Mouse (Mus musculus) lung, embryonic 14.5 days (tissue): ENCODE data around the gene Ptges3l. TPM values are rescaled to one million over a fixed set of nuclear protein-coding genes. Genes with fewer than 3 reads are reported as not detected.
"Not testable (repeated sequence)": the region's sequence is repeated elsewhere in the genome, so short reads cannot be mapped to it uniquely, and the experiment has no call there.

Source experiments
- ATAC-seq: fragments of 200-750 bp; cut with Nextera tagmentation; 2 replicates; pipeline ENCODE4 v1.8.0; 2017; ENCODE audit warnings: mild to moderate bottlenecking, moderate TSS enrichment, moderate library complexity; ENCODE audit not compliant: insufficient read depth
- DNase-seq: peaks from one replicate; pipeline ENCODE4 v3.0.0-alpha.2; 2015
- H3K27ac ChIP-seq: fragments of 300-500 bp; sonication (generic); 2 replicates; pipeline ENCODE4 v1.5.1; 2014; ENCODE audit warnings: low read depth, mild to moderate bottlenecking, moderate library complexity
- H3K27me3 ChIP-seq: fragments of 300-500 bp; sonication (generic); 2 replicates; pipeline ENCODE4 v1.6.1; 2014; ENCODE audit warnings: low read length, control low read depth; ENCODE audit not compliant: insufficient read depth
- H3K36me3 ChIP-seq: fragments of 300-500 bp; sonication (generic); 2 replicates; pipeline ENCODE4 v1.6.1; 2014; ENCODE audit warnings: control low read depth; ENCODE audit not compliant: insufficient read depth
- H3K4me1 ChIP-seq: fragments of 300-500 bp; sonication (generic); 2 replicates; pipeline ENCODE4 v1.6.1; 2014; ENCODE audit warnings: antibody characterized with exemption, control low read depth; ENCODE audit not compliant: insufficient read depth
- H3K4me2 ChIP-seq: fragments of 300-500 bp; sonication (generic); 2 replicates; pipeline ENCODE4 v1.6.1; 2014; ENCODE audit warnings: mild to moderate bottlenecking
- H3K4me3 ChIP-seq: fragments of 300-500 bp; sonication (generic); 2 replicates; pipeline ENCODE4 v1.5.1; 2014; ENCODE audit warnings: low read depth, low read length
- H3K9ac ChIP-seq: fragments of 300-500 bp; sonication (generic); 2 replicates; pipeline ENCODE4 v1.6.1; 2014
- H3K9me3 ChIP-seq: fragments of 300-500 bp; sonication (generic); 2 replicates; pipeline ENCODE4 v1.6.1; 2016; ENCODE audit warnings: low read depth, low read length, control low read depth
- CTCF ChIP-seq: IDR thresholded peaks from 2 replicates; pipeline ENCODE4 v1.5.1; 2016; ENCODE audit warnings: antibody characterized with exemption, low read depth
- WGBS: fragments of 180-500 bp; shearing (Covaris S2); extraction: QIAGEN DNeasy Blood & Tissue Kit; methylation state at CpG from one replicate; pipeline ENCODE4 v1.1.7; 2014; 5-methylcytosine and 5-hydroxymethylcytosine counted together
- polyA plus RNA-seq: library from polyadenylated mRNA; unstranded; fragments of >200 nt; fragmentation: Nextera tagmentation; extraction: Ambion mirVana; gene quantifications from 2 replicates; pipeline ENCODE4 v1.2.1, GENCODE M21; 2014

Gene Ptges3l
- polyA plus RNA-seq, 1 experiment from 2014 or later: 9.3 TPM

DNA sequence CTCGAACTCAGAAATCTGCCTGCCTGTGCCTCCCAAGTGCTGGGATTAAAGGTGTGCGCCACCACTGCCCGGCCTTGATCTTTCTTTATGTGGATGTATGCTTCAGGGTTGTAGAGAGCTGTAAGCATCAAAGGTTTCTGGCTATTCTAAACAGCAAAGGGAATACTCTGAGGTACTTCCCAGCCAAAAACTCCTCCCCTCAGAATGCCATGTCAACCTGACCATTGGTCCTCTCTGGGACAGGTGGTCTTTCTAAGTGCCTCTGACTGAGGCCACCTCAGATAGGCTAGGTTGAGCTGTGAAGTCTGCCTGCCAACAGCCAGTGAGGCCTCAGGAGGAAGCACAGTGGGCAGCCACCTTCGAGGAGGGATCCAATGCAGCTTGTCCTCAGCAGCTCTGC, 23.8 kb upstream of the Ptges3l start:
- TF ChIP-seq CTCF: no peak
- Histone ChIP-seq H3K4me2 (peak overlapping the region; percentile 59), H3K27me3 (no peaks in the 10 kb centered on the region), H3K9me3 (no peaks in the 10 kb centered on the region), H3K4me1 (no peaks in the 10 kb centered on the region), H3K4me3 (peak overlapping the region; percentile 42), H3K27ac (no peak overlapping the region), H3K9ac (no peak overlapping the region), H3K36me3 (peaks cover 23% of the 10 kb centered on the region)
- 75% methylated on average over 4 of the region's 4 CpGs for WGBS
- DNase-seq (no peak), ATAC-seq (no peak)

DNA sequence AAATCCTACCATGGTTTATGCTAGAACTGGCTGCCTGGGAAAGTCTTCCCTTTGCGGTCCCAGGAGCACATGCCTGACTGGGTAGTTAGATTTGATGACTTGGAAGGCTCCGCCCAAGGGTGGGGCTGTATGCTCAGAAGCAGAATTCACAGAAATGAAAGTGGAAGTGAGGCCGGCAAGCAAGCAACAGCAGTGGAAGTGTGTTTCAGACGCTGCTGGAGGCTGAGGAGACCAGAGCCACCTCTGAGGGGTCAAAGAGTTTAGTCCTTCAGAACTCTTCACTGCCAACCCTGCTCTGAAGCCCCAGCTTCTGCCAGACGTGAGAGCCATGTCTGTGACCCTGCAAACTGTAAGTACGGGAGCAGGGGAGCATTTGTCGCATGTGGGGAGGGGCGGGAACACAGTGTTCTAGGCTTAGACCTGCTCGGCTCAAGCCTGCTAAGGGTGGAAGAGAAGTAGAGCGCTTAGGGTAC, 23.2 kb upstream of the Ptges3l start, which contains the start of gene Ifi35:
Gene Ifi35, plus strand, starts transcription at position 134 of the 473 bp plus-strand sequence.
- Histone ChIP-seq H3K36me3 (peaks cover 29% of the 10 kb centered on the region), H3K27ac (peak within 1 kb of the TSS; percentile 76), H3K4me3 (peak within 1 kb of the TSS; percentile 42), H3K27me3 (no peaks in the 10 kb centered on the region), H3K9me3 (no peaks in the 10 kb centered on the region), H3K4me1 (no peaks in the 10 kb centered on the region), H3K9ac (peak within 1 kb of the TSS; percentile 52), H3K4me2 (peak within 1 kb of the TSS; percentile 59)
- DNase-seq (peak; percentile 88), ATAC-seq (peak; percentile 75)
- WGBS: 17% methylated on average over 10 of the region's 10 CpGs
- no peak for TF ChIP-seq CTCF

- Histone ChIP-seq H3K27ac (no peak overlapping the region), H3K4me3 (peak overlapping the region; percentile 42; the same call in 1 of the 2 replicates), H3K36me3 (peaks cover 33% of the 10 kb centered on the region), H3K9ac (peak overlapping the region; percentile 52; the same call in 1 of the 2 replicates), H3K9me3 (no peaks in the 10 kb centered on the region), H3K4me1 (no peaks in the 10 kb centered on the region), H3K4me2 (peak overlapping the region; percentile 59), H3K27me3 (no peaks in the 10 kb centered on the region)
- no peak for DNase-seq
- TF ChIP-seq CTCF: no peak
- 81% methylated on average over 5 of the region's 5 CpGs for WGBS
- no peak for ATAC-seq
Observed at GRCm38 (mm10) chr11:101447786-101448185, 22.7 kb upstream of the Ptges3l start.

- peaks cover 33% of the 10 kb centered on the region for H3K36me3 ChIP-seq
- not testable (repeated sequence) for H3K9ac ChIP-seq, H3K4me3 ChIP-seq, DNase-seq, H3K4me1 ChIP-seq, H3K27me3 ChIP-seq, ATAC-seq, H3K4me2 ChIP-seq, H3K27ac ChIP-seq, H3K9me3 ChIP-seq
- WGBS: 86% methylated on average over 8 of the region's 8 CpGs
Observed at GRCm38 (mm10) chr11:101446860-101447259, 21.7 kb upstream of the Ptges3l start.

GRCm38 (mm10) chr11:101446319-101446718, 21.2 kb upstream of the Ptges3l start:
- Histone ChIP-seq H3K4me3 (no peak overlapping the region), H3K4me1 (no peaks in the 10 kb centered on the region), H3K9me3 (no peaks in the 10 kb centered on the region), H3K4me2 (no peak overlapping the region), H3K36me3 (peaks cover 33% of the 10 kb centered on the region), H3K9ac (no peak overlapping the region), H3K27me3 (no peaks in the 10 kb centered on the region), H3K27ac (no peak overlapping the region; the same call in 1 of the 2 replicates)
- TF ChIP-seq CTCF: no peak
- WGBS: 77% methylated on average over 1 of the region's 1 CpGs
- DNase-seq (no peak), ATAC-seq (no peak)

GRCm38 (mm10) chr11:101442760-101443159, 17.6 kb upstream of the Ptges3l start:
- Histone ChIP-seq H3K9me3 (no peaks in the 10 kb centered on the region), H3K4me1 (no peaks in the 10 kb centered on the region), H3K9ac (peak overlapping the region; percentile 91), H3K36me3 (peaks cover 33% of the 10 kb centered on the region), H3K4me3 (peak overlapping the region; percentile 78), H3K27ac (peak overlapping the region; percentile 91), H3K4me2 (peak overlapping the region; percentile 96), H3K27me3 (no peaks in the 10 kb centered on the region)
- DNase-seq (no peak), ATAC-seq (peak; percentile 10; the same call in 1 of the 2 replicates)
- WGBS: 1% methylated on average over 14 of the region's 14 CpGs
- TF ChIP-seq CTCF: no peak

GRCm38 (mm10) chr11:101442127-101442693, 17.1 kb upstream of the Ptges3l start, which contains the start of gene Rpl27:
TSS of gene Rpl27 (plus strand) at chr11:101442298.
- peak within 1 kb of the TSS; percentile 96 for H3K4me2 ChIP-seq
- peaks cover 33% of the 10 kb centered on the region for H3K36me3 ChIP-seq
- H3K4me1 ChIP-seq: no peaks in the 10 kb centered on the region
- no peaks in the 10 kb centered on the region for H3K9me3 ChIP-seq
- H3K4me3 ChIP-seq: peak within 1 kb of the TSS; percentile 78
- H3K27ac ChIP-seq: peak within 1 kb of the TSS; percentile 91
- ATAC-seq: peak; percentile 99
- peak; percentile 88 for TF ChIP-seq CTCF
- DNase-seq: peak; percentile 99
- no peaks in the 10 kb centered on the region for H3K27me3 ChIP-seq
- peak within 1 kb of the TSS; percentile 91 for H3K9ac ChIP-seq
- WGBS: under 1% methylated on average over 42 of the region's 42 CpGs

DNA sequence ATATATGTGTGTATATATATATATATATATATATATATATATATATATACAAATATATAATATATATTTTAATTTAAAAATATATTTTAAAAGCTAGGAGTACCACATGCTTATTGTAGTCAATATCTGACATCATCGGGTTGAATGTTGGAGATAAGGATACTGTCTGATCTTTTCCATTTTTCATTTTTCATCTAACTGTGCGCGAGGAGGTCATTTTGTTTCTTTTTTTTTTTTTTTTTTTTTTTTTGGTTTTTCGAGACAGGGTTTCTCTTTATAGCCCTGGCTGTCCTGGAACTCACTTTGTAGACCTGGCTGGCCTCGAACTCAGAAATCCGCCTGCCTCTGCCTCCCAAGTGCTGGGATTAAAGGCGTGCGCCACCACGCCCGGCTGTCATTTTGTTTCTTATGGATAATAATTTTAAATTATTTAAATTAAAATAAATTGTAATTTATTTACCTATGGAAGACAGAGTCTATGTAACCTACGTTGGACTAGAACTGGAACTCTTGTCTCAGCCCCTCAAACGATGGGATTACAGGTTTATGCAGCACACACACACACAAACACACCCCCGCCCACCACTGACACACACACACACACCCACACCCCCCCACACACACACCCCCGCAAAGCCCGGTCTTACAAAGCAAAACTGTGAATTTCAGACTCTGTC, 16.5 kb upstream of the Ptges3l start:
- 40% methylated on average over 15 of the region's 15 CpGs for WGBS
- H3K27ac ChIP-seq, H3K9ac ChIP-seq, H3K27me3 ChIP-seq, DNase-seq, H3K9me3 ChIP-seq, ATAC-seq, H3K4me1 ChIP-seq: not testable (repeated sequence)
- peaks cover 33% of the 10 kb centered on the region for H3K36me3 ChIP-seq
- H3K4me3 ChIP-seq: peak overlapping the region; percentile 78
- H3K4me2 ChIP-seq: peak overlapping the region; percentile 96

GRCm38 (mm10) chr11:101438006-101438405, 12.9 kb upstream of the Ptges3l start:
- 37% methylated on average over 3 of the region's 3 CpGs for WGBS

More at GRCm38 (mm10) chr11:101438006-101438405, 12.9 kb upstream of the Ptges3l start:
- not testable (repeated sequence) for H3K4me3 ChIP-seq, H3K4me1 ChIP-seq, H3K9me3 ChIP-seq, H3K27me3 ChIP-seq, H3K9ac ChIP-seq, DNase-seq, H3K27ac ChIP-seq, ATAC-seq, H3K4me2 ChIP-seq
- peaks cover 29% of the 10 kb centered on the region for H3K36me3 ChIP-seq
